Mouse (Mus musculus): Measurements from ENCODE around the gene Sptb.
A peak's percentile ranks its signal among the peaks of the same experiment; 100 is the strongest.

The Sptb gene

GRCm38 (mm10) chr12:76608241-76608640 lies 102.1 kb downstream of the Sptb start:
- DNase-seq (ENCODE audit: inconsistent ontology term): peak; percentile 32

- DNase-seq (ENCODE audit: inconsistent ontology term): no peak
Observed at GRCm38 (mm10) chr12:76605837-76606236, 104.5 kb downstream of the Sptb start.

GRCm38 (mm10) chr12:76604546-76604945 lies 105.8 kb downstream of the Sptb start:
- DNase-seq (ENCODE audit: inconsistent ontology term): no peak

GRCm38 (mm10) chr12:76603779-76604178 lies 106.6 kb downstream of the Sptb start:
- DNase-seq (ENCODE audit: inconsistent ontology term): no peak

GRCm38 (mm10) chr12:76598196-76598928 lies 112.0 kb downstream of the Sptb start:
- DNase-seq (ENCODE audit: inconsistent ontology term): no peak

GRCm38 (mm10) chr12:76597577-76598100 lies 112.7 kb downstream of the Sptb start:
- DNase-seq (ENCODE audit: inconsistent ontology term): peak; percentile 33

GRCm38 (mm10) chr12:76596292-76597023 lies 113.9 kb downstream of the Sptb start:
- DNase-seq (ENCODE audit: inconsistent ontology term): peak; percentile 55

GRCm38 (mm10) chr12:76595830-76596229 lies 114.5 kb downstream of the Sptb start:
- DNase-seq (ENCODE audit: inconsistent ontology term): no peak

GRCm38 (mm10) chr12:76594556-76594955 lies 115.8 kb downstream of the Sptb start:
- no peak for DNase-seq (ENCODE audit: inconsistent ontology term)

GRCm38 (mm10) chr12:76593839-76594322 lies 116.5 kb downstream of the Sptb start:
- peak; percentile 81 for DNase-seq (ENCODE audit: inconsistent ontology term)

GRCm38 (mm10) chr12:76593254-76593653 lies 117.1 kb downstream of the Sptb start:
- DNase-seq (ENCODE audit: inconsistent ontology term): no peak

GRCm38 (mm10) chr12:76592213-76592612 lies 118.1 kb downstream of the Sptb start:
- peak; percentile 47 for DNase-seq (ENCODE audit: inconsistent ontology term)

- DNase-seq (ENCODE audit: inconsistent ontology term): no peak
Observed at GRCm38 (mm10) chr12:76591037-76591436, 119.3 kb downstream of the Sptb start.

GRCm38 (mm10) chr12:76589531-76589930 lies 120.8 kb downstream of the Sptb start:
- no peak for DNase-seq (ENCODE audit: inconsistent ontology term)

GRCm38 (mm10) chr12:76587357-76587756 lies 123.0 kb downstream of the Sptb start:
- no peak for DNase-seq (ENCODE audit: inconsistent ontology term)

GRCm38 (mm10) chr12:76585028-76585427 lies 125.3 kb downstream of the Sptb start:
- no peak for DNase-seq (ENCODE audit: inconsistent ontology term)

- no peak for DNase-seq (ENCODE audit: inconsistent ontology term)
Observed at GRCm38 (mm10) chr12:76583454-76583853, 126.9 kb downstream of the Sptb start.

- DNase-seq (ENCODE audit: inconsistent ontology term): peak; percentile 65
Observed at GRCm38 (mm10) chr12:76582841-76583240, 127.5 kb downstream of the Sptb start.

- peak; percentile 47 for DNase-seq (ENCODE audit: inconsistent ontology term)
Observed at GRCm38 (mm10) chr12:76582139-76582538, 128.2 kb downstream of the Sptb start.

- no peak for DNase-seq (ENCODE audit: inconsistent ontology term)
Observed at GRCm38 (mm10) chr12:76579806-76580205, 130.5 kb downstream of the Sptb start.

GRCm38 (mm10) chr12:76578465-76578864 lies 131.9 kb downstream of the Sptb start:
- DNase-seq (ENCODE audit: inconsistent ontology term): no peak

GRCm38 (mm10) chr12:76577858-76578257 lies 132.5 kb downstream of the Sptb start:
- DNase-seq (ENCODE audit: inconsistent ontology term): no peak

GRCm38 (mm10) chr12:76576806-76577205 lies 133.5 kb downstream of the Sptb start:
- DNase-seq (ENCODE audit: inconsistent ontology term): no peak

Measured in Muller cell, postnatal 12 days (primary cell).